Mouse (Mus musculus): ENCODE data around the gene Dusp27. TPM values are rescaled to one million over a fixed set of nuclear protein-coding genes. Genes with fewer than 3 reads are reported as not detected.

Dusp27 gene
- total and polyA plus RNA-seq, 2 experiments from 2014 or later: 33.2 to 39.9 TPM

- H3K36me3 ChIP-seq (replicated peaks; ENCODE audit: control insufficient read depth, insufficient read depth, low read length): peaks cover 64% of the 10 kb centered on the region
- DNase-seq (ENCODE audit: low spot score): no peak
These were observed 24.7 kb downstream of the Dusp27 start for GRCm38 (mm10) chr1:166102920-166103608.

GRCm38 (mm10) chr1:166098120-166098519 is 29.6 kb downstream of the Dusp27 start:
- H3K27ac ChIP-seq (ENCODE audit: low read depth): no peak overlapping the region
- H3K4me1 ChIP-seq (ENCODE audit: control insufficient read depth, insufficient read depth): no peaks in the 10 kb centered on the region
- DNase-seq (ENCODE audit: low spot score) (no peak), ATAC-seq (ENCODE audit: insufficient read depth, low read depth) (no peak)
- no peaks in the 10 kb centered on the region for H3K27me3 ChIP-seq (ENCODE audit: control insufficient read depth, insufficient read depth, low read length)
- H3K9me3 ChIP-seq (replicated peaks; ENCODE audit: control insufficient read depth, low read length): no peaks in the 10 kb centered on the region
- WGBS: 96% methylated on average over 2 of the region's 2 CpGs
- no peak overlapping the region for H3K4me2 ChIP-seq (ENCODE audit: low read depth, low read length)
- peaks cover 45% of the 10 kb centered on the region for H3K36me3 ChIP-seq (replicated peaks; ENCODE audit: control insufficient read depth, insufficient read depth, low read length)
- no peak overlapping the region for H3K4me3 ChIP-seq (ENCODE audit: low read depth, low read length)
- H3K9ac ChIP-seq (replicated peaks; ENCODE audit: low read depth, low read length): no peak overlapping the region
- TF ChIP-seq EP300 (IDR thresholded peaks at IDR 0.05; ENCODE audit: low read depth) (no peak), CTCF (IDR thresholded peaks at IDR 0.05; ENCODE audit: low read depth) (no peak)

More at GRCm38 (mm10) chr1:166102920-166103608, 24.7 kb downstream of the Dusp27 start:
- TF ChIP-seq EP300 (IDR thresholded peaks at IDR 0.05; ENCODE audit: low read depth) (no peak), CTCF (IDR thresholded peaks at IDR 0.05; ENCODE audit: low read depth) (peak; percentile 49)
- Histone ChIP-seq H3K4me1 (ENCODE audit: control insufficient read depth, insufficient read depth) (no peaks in the 10 kb centered on the region), H3K9me3 (replicated peaks; ENCODE audit: control insufficient read depth, low read length) (no peaks in the 10 kb centered on the region), H3K4me3 (ENCODE audit: low read depth, low read length) (no peak overlapping the region), H3K27ac (ENCODE audit: low read depth) (no peak overlapping the region), H3K4me2 (ENCODE audit: low read depth, low read length) (no peak overlapping the region), H3K27me3 (ENCODE audit: control insufficient read depth, insufficient read depth, low read length) (no peaks in the 10 kb centered on the region), H3K9ac (replicated peaks; ENCODE audit: low read depth, low read length) (no peak overlapping the region)
- no peak for ATAC-seq (ENCODE audit: insufficient read depth, low read depth)
- WGBS: 69% methylated on average over 11 of the region's 11 CpGs

- TF ChIP-seq EP300 (IDR thresholded peaks at IDR 0.05; ENCODE audit: low read depth) (no peak), CTCF (IDR thresholded peaks at IDR 0.05; ENCODE audit: low read depth) (no peak)
- no peaks in the 10 kb centered on the region for H3K4me1 ChIP-seq (ENCODE audit: control insufficient read depth, insufficient read depth)
- DNase-seq (ENCODE audit: low spot score) (no peak), ATAC-seq (ENCODE audit: insufficient read depth, low read depth) (no peak)
- no peak overlapping the region for H3K27ac ChIP-seq (ENCODE audit: low read depth)
- 80% methylated on average over 3 of the region's 3 CpGs for WGBS
- no peak overlapping the region for H3K4me2 ChIP-seq (ENCODE audit: low read depth, low read length)
- no peaks in the 10 kb centered on the region for H3K27me3 ChIP-seq (ENCODE audit: control insufficient read depth, insufficient read depth, low read length)
- no peak overlapping the region for H3K4me3 ChIP-seq (ENCODE audit: low read depth, low read length)
- no peak overlapping the region for H3K9ac ChIP-seq (replicated peaks; ENCODE audit: low read depth, low read length)
- no peaks in the 10 kb centered on the region for H3K9me3 ChIP-seq (replicated peaks; ENCODE audit: control insufficient read depth, low read length)
- H3K36me3 ChIP-seq (replicated peaks; ENCODE audit: control insufficient read depth, insufficient read depth, low read length): peaks cover 28% of the 10 kb centered on the region
These were observed 33.3 kb downstream of the Dusp27 start for GRCm38 (mm10) chr1:166094462-166094861.

GRCm38 (mm10) chr1:166090306-166090705 is 37.4 kb downstream of the Dusp27 start:
- WGBS: 87% methylated on average over 2 of the region's 2 CpGs
- no peaks in the 10 kb centered on the region for H3K4me1 ChIP-seq (ENCODE audit: control insufficient read depth, insufficient read depth)
- ATAC-seq (ENCODE audit: insufficient read depth, low read depth): no peak

GRCm38 (mm10) chr1:166089739-166090138 is 38.0 kb downstream of the Dusp27 start:
- no peaks in the 10 kb centered on the region for H3K9me3 ChIP-seq (replicated peaks; ENCODE audit: control insufficient read depth, low read length)
- ATAC-seq (ENCODE audit: insufficient read depth, low read depth) (no peak), DNase-seq (ENCODE audit: low spot score) (no peak)
- no peak overlapping the region for H3K4me3 ChIP-seq (ENCODE audit: low read depth, low read length)
- no peaks in the 10 kb centered on the region for H3K27me3 ChIP-seq (ENCODE audit: control insufficient read depth, insufficient read depth, low read length)
- TF ChIP-seq EP300 (IDR thresholded peaks at IDR 0.05; ENCODE audit: low read depth) (no peak), CTCF (IDR thresholded peaks at IDR 0.05; ENCODE audit: low read depth) (no peak)
- no peaks in the 10 kb centered on the region for H3K36me3 ChIP-seq (replicated peaks; ENCODE audit: control insufficient read depth, insufficient read depth, low read length)
- H3K4me1 ChIP-seq (ENCODE audit: control insufficient read depth, insufficient read depth): no peaks in the 10 kb centered on the region
- no peak overlapping the region for H3K27ac ChIP-seq (ENCODE audit: low read depth)
- H3K9ac ChIP-seq (replicated peaks; ENCODE audit: low read depth, low read length): no peak overlapping the region
- 44% methylated on average over 4 of the region's 4 CpGs for WGBS
- H3K4me2 ChIP-seq (ENCODE audit: low read depth, low read length): no peak overlapping the region

More at GRCm38 (mm10) chr1:166090306-166090705, 37.4 kb downstream of the Dusp27 start:
- Histone ChIP-seq H3K27ac (ENCODE audit: low read depth) (no peak overlapping the region), H3K36me3 (replicated peaks; ENCODE audit: control insufficient read depth, insufficient read depth, low read length) (no peaks in the 10 kb centered on the region), H3K9me3 (replicated peaks; ENCODE audit: control insufficient read depth, low read length) (no peaks in the 10 kb centered on the region), H3K9ac (replicated peaks; ENCODE audit: low read depth, low read length) (no peak overlapping the region), H3K27me3 (ENCODE audit: control insufficient read depth, insufficient read depth, low read length) (no peaks in the 10 kb centered on the region), H3K4me3 (ENCODE audit: low read depth, low read length) (no peak overlapping the region), H3K4me2 (ENCODE audit: low read depth, low read length) (no peak overlapping the region)
- DNase-seq (ENCODE audit: low spot score): no peak
- TF ChIP-seq EP300 (IDR thresholded peaks at IDR 0.05; ENCODE audit: low read depth) (no peak), CTCF (IDR thresholded peaks at IDR 0.05; ENCODE audit: low read depth) (no peak)

GRCm38 (mm10) chr1:166089337-166089736 is 38.4 kb downstream of the Dusp27 start:
- no peak overlapping the region for H3K9ac ChIP-seq (replicated peaks; ENCODE audit: low read depth, low read length)
- no peak overlapping the region for H3K4me3 ChIP-seq (ENCODE audit: low read depth, low read length)
- no peak overlapping the region for H3K4me2 ChIP-seq (ENCODE audit: low read depth, low read length)
- ATAC-seq (ENCODE audit: insufficient read depth, low read depth) (no peak), DNase-seq (ENCODE audit: low spot score) (no peak)
- TF ChIP-seq EP300 (IDR thresholded peaks at IDR 0.05; ENCODE audit: low read depth) (no peak), CTCF (IDR thresholded peaks at IDR 0.05; ENCODE audit: low read depth) (no peak)
- H3K36me3 ChIP-seq (replicated peaks; ENCODE audit: control insufficient read depth, insufficient read depth, low read length): no peaks in the 10 kb centered on the region
- 53% methylated on average over 3 of the region's 3 CpGs for WGBS
- no peaks in the 10 kb centered on the region for H3K9me3 ChIP-seq (replicated peaks; ENCODE audit: control insufficient read depth, low read length)
- H3K4me1 ChIP-seq (ENCODE audit: control insufficient read depth, insufficient read depth): no peaks in the 10 kb centered on the region
- no peaks in the 10 kb centered on the region for H3K27me3 ChIP-seq (ENCODE audit: control insufficient read depth, insufficient read depth, low read length)
- no peak overlapping the region for H3K27ac ChIP-seq (ENCODE audit: low read depth)

All from heart, postnatal 0 days (tissue).